Mouse (Mus musculus): ENCODE data around the gene Abhd2. TPM values are rescaled to one million over a fixed set of nuclear protein-coding genes. Genes with fewer than 3 reads are reported as not detected.

Abhd2 gene
- polyA plus RNA-seq, 1 experiment from 2014 or later = 8.2 TPM

DNA sequence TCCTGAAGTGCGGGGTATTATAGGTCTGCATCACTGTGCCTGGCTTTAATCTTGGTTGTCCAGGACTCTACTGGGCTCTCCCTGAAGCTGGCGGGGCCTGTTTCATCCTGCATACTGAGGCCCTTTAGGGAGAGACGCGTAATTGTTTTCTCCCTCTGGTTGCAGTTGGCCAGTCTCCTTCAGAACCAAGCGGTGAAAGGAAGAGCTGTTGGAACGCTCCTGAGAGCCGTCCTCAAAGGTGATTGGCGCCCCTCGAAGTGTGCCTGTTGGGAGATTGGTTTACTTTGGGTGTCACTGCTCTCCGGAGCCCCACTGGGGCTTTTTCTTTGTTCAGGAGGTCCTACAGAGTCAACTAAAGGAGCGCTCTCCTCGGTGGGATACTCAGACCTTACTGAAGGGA lies 126.0 kb downstream of the Abhd2 start:
- H3K9ac ChIP-seq = no peak overlapping the region
- H3K4me1 ChIP-seq (replicated peaks) = peaks cover 5% of the 10 kb centered on the region; the same call in 1 of the 2 replicates
- no peaks in the 10 kb centered on the region for H3K9me3 ChIP-seq (replicated peaks)
- no peak overlapping the region for H3K27ac ChIP-seq
- H3K4me2 ChIP-seq = no peak overlapping the region
- no peak overlapping the region for H3K4me3 ChIP-seq (replicated peaks)
- WGBS (ENCODE audit: insufficient replicate concordance) = 80% methylated on average over 12 of the region's 12 CpGs
- H3K27me3 ChIP-seq = no peaks in the 10 kb centered on the region
- DNase-seq = no peak
- no peak for ATAC-seq (ENCODE audit: low read depth)
- peaks cover 26% of the 10 kb centered on the region for H3K36me3 ChIP-seq

DNA sequence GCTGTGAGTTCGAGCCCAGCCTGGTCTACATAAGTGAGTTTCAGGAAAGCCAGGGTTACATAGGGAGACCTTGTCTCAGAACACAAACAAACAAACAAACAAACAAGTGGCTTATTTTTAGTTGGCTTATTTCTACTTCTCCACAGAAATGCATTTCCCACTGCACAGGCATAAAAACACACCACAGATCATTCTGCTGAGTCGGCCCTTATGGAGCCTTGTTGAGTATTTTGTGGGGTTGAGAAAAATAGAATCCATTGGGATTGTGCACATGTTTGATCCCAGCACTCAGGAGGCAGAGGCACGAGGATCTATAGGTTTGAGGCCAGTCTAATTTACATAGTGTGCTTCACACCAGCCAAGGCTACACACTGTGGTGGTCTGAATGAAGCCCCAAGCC lies 127.3 kb downstream of the Abhd2 start:
- ATAC-seq (ENCODE audit: low read depth) (no peak), DNase-seq (no peak)
- Histone ChIP-seq H3K27me3 (no peaks in the 10 kb centered on the region), H3K4me2 (no peak overlapping the region), H3K9ac (no peak overlapping the region), H3K27ac (no peak overlapping the region), H3K4me1 (replicated peaks) (no peaks in the 10 kb centered on the region), H3K4me3 (replicated peaks) (no peak overlapping the region), H3K9me3 (replicated peaks) (no peaks in the 10 kb centered on the region), H3K36me3 (peaks cover 26% of the 10 kb centered on the region)
- WGBS (ENCODE audit: insufficient replicate concordance) = 76% methylated on average over 3 of the region's 3 CpGs

- no peak for DNase-seq
- Histone ChIP-seq H3K4me2 (no peak overlapping the region), H3K36me3 (peaks cover 51% of the 10 kb centered on the region), H3K27ac (no peak overlapping the region), H3K9me3 (replicated peaks) (no peaks in the 10 kb centered on the region), H3K4me3 (replicated peaks) (no peak overlapping the region), H3K27me3 (no peaks in the 10 kb centered on the region), H3K9ac (no peak overlapping the region), H3K4me1 (replicated peaks) (peaks cover 6% of the 10 kb centered on the region; the same call in 1 of the 2 replicates)
- WGBS (ENCODE audit: insufficient replicate concordance) = 90% methylated on average over 18 of the region's 18 CpGs
- ATAC-seq (ENCODE audit: low read depth) = no peak
Measured at GRCm38 (mm10) chr7:79414449-79415375, 141.7 kb downstream of the Abhd2 start.

Other genes with a start within 250 kb of the Abhd2 start
- gene Acan, start 219.7 kb upstream of the Abhd2 start, polyA plus RNA-seq (2015; fragmentation: Nextera tagmentation; extraction: Ambion mirVana) = 0.02 TPM in 1 of 2 replicates, not detected in the other
- gene Hapln3, start 142.2 kb upstream of the Abhd2 start, polyA plus RNA-seq (2015; fragmentation: Nextera tagmentation; extraction: Ambion mirVana) = 0.37 and 0.65 TPM in 2 replicates
- gene Mfge8, start 124.1 kb upstream of the Abhd2 start, polyA plus RNA-seq (2015; fragmentation: Nextera tagmentation; extraction: Ambion mirVana) = 58.9 and 63.7 TPM in 2 replicates
- gene Rlbp1, start 113.8 kb downstream of the Abhd2 start, polyA plus RNA-seq (2015; fragmentation: Nextera tagmentation; extraction: Ambion mirVana) = 0.06 TPM in 1 of 2 replicates, not detected in the other
- gene Fanci, start 118.7 kb downstream of the Abhd2 start, polyA plus RNA-seq (2015; fragmentation: Nextera tagmentation; extraction: Ambion mirVana) = 9.2 and 11.3 TPM in 2 replicates
- 15.4 and 18.5 TPM in 2 replicates for gene Polg, start 193.2 kb downstream of the Abhd2 start, polyA plus RNA-seq (2015; fragmentation: Nextera tagmentation; extraction: Ambion mirVana)

Measured in liver, embryonic 13.5 days (tissue).